15 mouse cellular contexts compared by ENCODE assay signal in genomic region chr3:122810090-122810863, GRCm38 (mm10).
"Had no signal": no experiment of that assay in that cellular context is flagged by ENCODE, and none has a peak within 500 bp of the region (broad histone marks: within the 10 kb centered on the region; RNA-seq: fewer than 3 reads in every experiment).

No protein-coding gene starts in this region.

- ATAC-seq: liver, postnatal 0 days; midbrain, embryonic 13.5 days had no signal

- H3K4me1 ChIP-seq: limb, embryonic 12.5 days; liver, embryonic 13.5 days; neural tube, embryonic 12.5 days had no signal

- H3K27ac ChIP-seq: limb, embryonic 12.5 days; liver, embryonic 13.5 days; lung, embryonic 15.5 days; macrophage; midbrain, embryonic 13.5 days; neural tube, embryonic 12.5 days had no signal

- H3K36me3 ChIP-seq: limb, embryonic 12.5 days; liver, embryonic 13.5 days; midbrain, embryonic 13.5 days; neural tube, embryonic 12.5 days had no signal

- DNase-seq: kidney, postnatal 10 days; layer of hippocampus, postnatal 36 days; liver; liver, embryonic 13.5 days; liver, postnatal 0 days; lung, postnatal 14 days; retina, postnatal 1 day; right cerebral cortex, postnatal 14 days; thymus, postnatal 36 days had no signal

- H3K27me3 ChIP-seq: limb, embryonic 12.5 days; liver, embryonic 13.5 days; lung, embryonic 15.5 days; midbrain, embryonic 13.5 days; neural tube, embryonic 12.5 days had no signal

- H3K4me2 ChIP-seq: limb, embryonic 12.5 days; liver, embryonic 13.5 days; lung, embryonic 15.5 days; midbrain, embryonic 13.5 days; neural tube, embryonic 12.5 days had no signal

- H3K4me3 ChIP-seq: limb, embryonic 12.5 days; liver, embryonic 13.5 days; lung, embryonic 15.5 days; midbrain, embryonic 13.5 days; myocyte; neural tube, embryonic 12.5 days had no signal

- H3K9ac ChIP-seq: limb, embryonic 12.5 days; liver, embryonic 13.5 days; liver, postnatal 0 days; lung, embryonic 15.5 days; midbrain, embryonic 13.5 days; neural tube, embryonic 12.5 days had no signal

- H3K9me3 ChIP-seq: limb, embryonic 12.5 days; liver, embryonic 13.5 days; lung, embryonic 15.5 days; midbrain, embryonic 13.5 days; neural tube, embryonic 12.5 days had no signal
